Mouse (Mus musculus) brain, embryonic 18.5 days (tissue): ENCODE data around the gene Glyr1.

Experiments
- DNase-seq: peaks from one replicate; pipeline ENCODE4 v3.0.0-alpha.2; 2012; ENCODE audit warnings: low read depth, low spot score

Gene Glyr1

GRCm38 (mm10) chr16:5049774-5050234 lies at the start of gene Glyr1, which contains the start of gene Ubn1:
Gene Glyr1, minus strand, starts transcription at chr16:5049863.
Gene Ubn1, plus strand, starts transcription at chr16:5050057.
- peak; percentile 98 for DNase-seq

- DNase-seq: no peak
Observed at GRCm38 (mm10) chr16:5096504-5096903, 46.8 kb upstream of the Glyr1 start.

- no peak for DNase-seq
Observed at GRCm38 (mm10) chr16:5093285-5093684, 43.6 kb upstream of the Glyr1 start.

- DNase-seq: no peak
Observed at GRCm38 (mm10) chr16:5089021-5089420, 39.4 kb upstream of the Glyr1 start.

GRCm38 (mm10) chr16:5086179-5086578 lies 36.5 kb upstream of the Glyr1 start:
- no peak for DNase-seq

- DNase-seq: no peak
Observed at GRCm38 (mm10) chr16:5085196-5085595, 35.5 kb upstream of the Glyr1 start.

- DNase-seq: no peak
Observed at GRCm38 (mm10) chr16:5074341-5074740, 24.7 kb upstream of the Glyr1 start.

GRCm38 (mm10) chr16:5071974-5072373 lies 22.3 kb upstream of the Glyr1 start:
- no peak for DNase-seq

GRCm38 (mm10) chr16:5070321-5070720 lies 20.7 kb upstream of the Glyr1 start:
- no peak for DNase-seq

- no peak for DNase-seq
Observed at GRCm38 (mm10) chr16:5063472-5063871, 13.8 kb upstream of the Glyr1 start.

- DNase-seq: no peak
Observed at GRCm38 (mm10) chr16:5058114-5058513, 8.5 kb upstream of the Glyr1 start.

GRCm38 (mm10) chr16:5050251-5051110 lies 818 bp upstream of the Glyr1 start:
- DNase-seq: peak; percentile 43

GRCm38 (mm10) chr16:5049182-5049773 lies 385 bp downstream of the Glyr1 start:
- no peak for DNase-seq

- no peak for DNase-seq
Observed at GRCm38 (mm10) chr16:5045322-5045721, 4.3 kb downstream of the Glyr1 start.

- no peak for DNase-seq
Observed at GRCm38 (mm10) chr16:5036649-5037234, 12.9 kb downstream of the Glyr1 start.

- no peak for DNase-seq
Observed at GRCm38 (mm10) chr16:5035591-5035990, 14.1 kb downstream of the Glyr1 start.

- no peak for DNase-seq
Observed at GRCm38 (mm10) chr16:5029847-5030246, 19.8 kb downstream of the Glyr1 start.

- DNase-seq: no peak
Observed at GRCm38 (mm10) chr16:5024021-5024420, 25.6 kb downstream of the Glyr1 start.

GRCm38 (mm10) chr16:5014578-5014977 lies 35.1 kb downstream of the Glyr1 start:
- no peak for DNase-seq

- peak; percentile 98 for DNase-seq
Observed at GRCm38 (mm10) chr16:5013054-5013838, 36.4 kb downstream of the Glyr1 start, which contains the start of gene Rogdi. Gene Rogdi, minus strand, starts transcription at chr16:5013553.
